Mouse (Mus musculus) ES-E14 (cell line): ENCODE measurements around the gene Nkiras1. TPM values are rescaled to one million over a fixed set of nuclear protein-coding genes. Genes with fewer than 3 reads are reported as not detected.

Source experiments
- DNase-seq: peaks from one replicate; pipeline ENCODE4 v3.0.0-alpha.2; 2013; ENCODE audit warnings: low read depth, low spot score
- H3K27ac ChIP-seq: 2 replicates; pipeline ENCODE4 v1.5.1; 2012; ENCODE audit warnings: low read depth, mild to moderate bottlenecking, low read length, moderate library complexity, mixed read lengths; ENCODE audit not compliant: poor library complexity, insufficient read depth, severe bottlenecking
- H3K36me3 ChIP-seq: 2 replicates; pipeline ENCODE4 v1.6.1; 2012; ENCODE audit warnings: mild to moderate bottlenecking, low read length, moderate library complexity, mixed read lengths; ENCODE audit not compliant: control insufficient read depth, poor library complexity, insufficient read depth, severe bottlenecking
- H3K4me1 ChIP-seq, 2 experiments: fragments of 150-350 bp in 1 of 2; sonication (generic) in 1 of 2; 2 replicates each; pipeline ENCODE4 v1.6.1; 2012; ENCODE audit warnings: low read length in 2 of 2, mild to moderate bottlenecking in 1 of 2, mixed read lengths in 1 of 2; ENCODE audit not compliant: control insufficient read depth in 2 of 2, insufficient read depth in 2 of 2, poor library complexity in 1 of 2
- H3K4me3 ChIP-seq, 2 experiments: fragments of 150-350 bp in 1 of 2; sonication (generic) in 1 of 2; 2 replicates each; pipeline ENCODE4 v1.5.1; 2012; ENCODE audit warnings: low read length in 2 of 2, low read depth in 1 of 2, mild to moderate bottlenecking in 1 of 2, mixed read lengths in 1 of 2; ENCODE audit not compliant: insufficient read depth in 1 of 2, poor library complexity in 1 of 2, severe bottlenecking in 1 of 2
- H3K9ac ChIP-seq: 2 replicates; pipeline ENCODE4 v1.6.1; 2012; ENCODE audit warnings: low read depth, mild to moderate bottlenecking, low read length, mixed read lengths; ENCODE audit not compliant: poor library complexity, insufficient read depth, severe bottlenecking
- H3K9me3 ChIP-seq: fragments of 150-350 bp; sonication (generic); 2 replicates; pipeline ENCODE4 v1.6.1; 2012; ENCODE audit warnings: low read depth, mild to moderate bottlenecking, low read length; ENCODE audit not compliant: control insufficient read depth, insufficient read depth
- CHD2 ChIP-seq: IDR thresholded peaks from 2 replicates; pipeline ENCODE4 v1.6.1; 2014; ENCODE audit warnings: mild to moderate bottlenecking, low read depth, low read length, inconsistent platforms
- HCFC1 ChIP-seq: IDR thresholded peaks from 2 replicates; pipeline ENCODE4 v1.6.1; 2012; ENCODE audit warnings: low read length, inconsistent platforms, borderline replicate concordance; ENCODE audit not compliant: insufficient read depth
- MAFK ChIP-seq: IDR thresholded peaks from 2 replicates; pipeline ENCODE4 v1.6.1; 2014; ENCODE audit warnings: mild to moderate bottlenecking, low read depth, low read length, inconsistent platforms; ENCODE audit not compliant: insufficient read depth
- ZC3H11A ChIP-seq: IDR thresholded peaks from 2 replicates; pipeline ENCODE4 v1.6.1; 2012; ENCODE audit warnings: low read depth, mild to moderate bottlenecking, inconsistent platforms, low read length, borderline replicate concordance
- ZNF384 ChIP-seq: IDR thresholded peaks from 2 replicates; pipeline ENCODE4 v1.6.1; 2012; ENCODE audit warnings: low read depth, low read length, inconsistent platforms
- in situ Hi-C, 2 experiments: fragments of 600-800 bp; cut with MboI; formaldehyde crosslinking; loops; one replicate each; pipeline ENCODE4 v1.15.1; 2025; ENCODE audit warnings: low sequenced_read_pairs in 2 of 2, inconsistent platforms in 1 of 2; ENCODE audit not compliant: unreplicated experiment in 2 of 2
- total RNA-seq: library from RNA; depleted of rRNA; stranded (reverse); fragments of 300-350 nt; gene quantifications from 2 replicates; pipeline ENCODE4 v1.2.3, GENCODE M21; 2012

Gene Nkiras1
- total RNA-seq, 1 experiment: 8.1 TPM

DNA sequence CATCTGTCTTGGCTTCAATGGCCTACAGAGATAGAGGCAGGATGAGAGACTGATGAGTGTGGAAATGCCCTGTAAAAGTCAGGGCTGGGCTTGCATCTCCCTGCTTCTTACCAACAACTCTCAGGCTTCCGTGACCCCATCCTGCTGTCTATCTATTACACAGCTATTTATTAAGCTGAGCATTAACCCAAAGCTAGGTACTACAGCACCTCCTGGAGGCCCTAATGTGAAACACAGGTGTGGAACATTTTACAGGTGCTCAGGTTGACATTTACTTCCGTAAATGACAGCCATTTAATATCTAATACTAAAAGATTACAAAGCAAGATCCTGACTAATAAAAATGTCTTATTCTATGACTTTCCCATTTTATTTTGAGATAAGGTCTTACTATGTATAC is 29.7 kb downstream of the Nkiras1 start:
- Histone ChIP-seq H3K9me3 (no peaks in the 10 kb centered on the region), H3K27ac (no peak overlapping the region), H3K4me3 (no peak overlapping the region), H3K9ac (no peak overlapping the region), H3K36me3 (no peaks in the 10 kb centered on the region), H3K4me1 (no peaks in the 10 kb centered on the region)
- in situ Hi-C loops: no loop called here
- peak; percentile 16 for DNase-seq
- no peak for TF ChIP-seq ZNF384
- TF ChIP-seq CHD2: no peak
- TF ChIP-seq MAFK: no peak
- TF ChIP-seq HCFC1: no peak
- TF ChIP-seq ZC3H11A: no peak

DNA sequence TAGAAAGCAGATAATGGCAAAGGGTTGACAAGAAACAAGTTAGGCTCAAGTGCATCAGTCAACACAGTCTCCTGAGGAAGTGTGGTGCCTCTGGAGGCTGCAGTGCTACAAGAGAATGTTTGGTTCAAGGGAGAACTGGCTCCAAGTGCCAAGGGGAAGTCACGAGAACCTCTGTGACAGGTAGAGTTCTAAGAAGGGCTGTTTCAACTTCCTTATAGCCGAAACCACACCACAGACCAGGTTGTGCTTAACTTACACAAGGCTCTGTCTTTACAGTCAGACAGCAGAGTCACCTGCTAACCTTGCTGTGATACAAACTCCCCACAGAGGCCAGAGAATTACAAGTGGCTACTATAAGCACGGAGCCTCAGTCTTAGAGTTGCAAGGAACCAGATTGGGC is 30.7 kb downstream of the Nkiras1 start:
- Histone ChIP-seq H3K4me3 (no peak overlapping the region), H3K9me3 (no peaks in the 10 kb centered on the region), H3K4me1 (no peaks in the 10 kb centered on the region), H3K36me3 (no peaks in the 10 kb centered on the region), H3K27ac (no peak overlapping the region), H3K9ac (no peak overlapping the region)
- no peak for DNase-seq
- in situ Hi-C loops: no loop called here
- no peak for TF ChIP-seq CHD2
- TF ChIP-seq ZC3H11A: no peak
- no peak for TF ChIP-seq HCFC1
- TF ChIP-seq MAFK: no peak

DNA sequence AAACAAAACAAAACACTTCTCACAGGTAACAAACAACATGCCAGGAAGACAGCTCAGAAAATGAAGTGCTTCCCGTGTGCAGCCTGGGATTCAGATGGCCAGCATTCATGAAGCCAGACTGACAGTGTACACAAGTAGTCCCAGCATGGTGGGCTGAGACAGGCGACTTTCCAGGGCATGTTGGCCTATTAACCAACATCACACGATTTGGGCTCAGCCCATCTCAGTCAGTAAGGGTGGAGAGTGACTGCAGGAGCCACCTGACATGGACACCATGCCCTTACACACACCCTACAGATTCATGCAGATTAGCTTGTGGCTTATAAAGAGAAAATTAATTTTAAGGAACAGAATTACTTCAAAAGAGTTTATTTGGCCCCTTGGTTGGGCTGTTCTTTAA is 31.8 kb downstream of the Nkiras1 start:
- Histone ChIP-seq H3K4me1 (no peaks in the 10 kb centered on the region), H3K36me3 (no peaks in the 10 kb centered on the region), H3K9me3 (no peaks in the 10 kb centered on the region), H3K27ac (no peak overlapping the region), H3K9ac (no peak overlapping the region), H3K4me3 (no peak overlapping the region)
- in situ Hi-C loops: no loop called here
- no peak for DNase-seq
- TF ChIP-seq HCFC1 (no peak), MAFK (no peak), ZC3H11A (no peak), ZNF384 (no peak), CHD2 (no peak)

DNA sequence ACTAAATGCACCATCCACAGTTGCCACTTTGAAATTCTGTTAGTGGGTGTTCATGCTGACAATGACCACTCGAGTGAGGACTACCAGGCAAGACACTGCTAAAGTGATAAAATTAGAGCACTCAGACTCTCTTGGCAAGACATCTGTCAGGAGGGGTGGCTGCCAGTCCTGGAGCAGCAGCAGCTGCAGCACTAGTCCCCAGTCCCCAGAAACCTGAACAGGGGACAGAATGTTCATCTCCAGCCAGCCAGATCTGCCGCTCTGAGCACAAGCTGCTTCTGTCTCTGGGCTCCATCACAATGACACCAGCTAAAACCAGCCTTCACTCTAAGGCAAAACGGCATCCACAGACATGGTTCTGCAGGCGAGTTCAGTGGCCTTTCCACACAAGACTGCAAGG is 32.3 kb downstream of the Nkiras1 start:
- Histone ChIP-seq H3K4me1 (no peaks in the 10 kb centered on the region), H3K4me3 (no peak overlapping the region), H3K27ac (no peak overlapping the region), H3K9ac (no peak overlapping the region), H3K9me3 (no peaks in the 10 kb centered on the region), H3K36me3 (no peaks in the 10 kb centered on the region; the same call in 1 of the 2 replicates)
- TF ChIP-seq MAFK (no peak), CHD2 (no peak), ZNF384 (no peak), ZC3H11A (no peak)
- no peak for DNase-seq
- in situ Hi-C loops: no loop called here

DNA sequence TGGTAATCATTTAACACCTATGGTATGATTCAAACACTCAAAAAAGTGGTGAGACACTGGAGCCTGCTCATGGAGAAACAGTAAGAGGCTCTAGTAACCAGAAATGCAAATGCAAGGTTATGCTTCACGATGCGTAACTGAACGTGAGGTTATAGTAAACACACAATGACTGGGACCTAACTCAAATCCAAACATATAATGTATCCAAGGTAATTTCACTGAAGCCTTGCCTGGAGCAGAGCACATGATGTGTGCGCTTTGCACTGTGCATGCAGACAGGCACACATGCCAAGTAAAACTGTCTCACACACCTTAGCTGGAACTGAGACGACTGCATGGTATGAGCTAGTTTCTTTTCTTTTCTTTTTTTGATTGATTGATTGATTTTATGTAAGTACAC is 33.2 kb downstream of the Nkiras1 start:
- H3K4me3 ChIP-seq: no peak overlapping the region
- no peak overlapping the region for H3K9ac ChIP-seq
- in situ Hi-C loops: no loop called here

More for the DNA sequence above, 33.2 kb downstream of the Nkiras1 start:
- H3K9me3 ChIP-seq: no peaks in the 10 kb centered on the region
- no peaks in the 10 kb centered on the region; the same call in 1 of the 2 replicates for H3K36me3 ChIP-seq
- no peak overlapping the region for H3K27ac ChIP-seq
- no peak for DNase-seq
- no peaks in the 10 kb centered on the region for H3K4me1 ChIP-seq
- TF ChIP-seq MAFK (no peak), ZNF384 (no peak), HCFC1 (no peak), CHD2 (no peak), ZC3H11A (no peak)
